Mouse (Mus musculus) CH12.LX (cell line): Measurements from ENCODE around the gene Rbck1.

Source experiments
- CTCF ChIP-seq, 2 experiments: IDR thresholded peaks in 1 of 2; conservative IDR thresholded peaks in 1 of 2; 2 replicates each; pipeline ENCODE4 v1.5.1; 2011 to 2012; ENCODE audit warnings: low read depth in 2 of 2, low read length in 2 of 2, improper control_type of control experiment in 1 of 2, inconsistent platforms in 1 of 2, mild to moderate bottlenecking in 1 of 2, moderate library complexity in 1 of 2
- MAFK ChIP-seq: IDR thresholded peaks from 2 replicates; pipeline ENCODE4 v1.6.1; 2011; ENCODE audit warnings: low read length, improper control_type of control experiment; ENCODE audit not compliant: insufficient replicate concordance
- MEF2A ChIP-seq: IDR thresholded peaks from 2 replicates; pipeline ENCODE4 v1.6.1; 2014; ENCODE audit warnings: low read depth, mild to moderate bottlenecking, inconsistent platforms, low read length, improper control_type of control experiment, borderline replicate concordance
- NELFE ChIP-seq: IDR thresholded peaks from 2 replicates; pipeline ENCODE4 v1.6.1; 2011; ENCODE audit warnings: low read depth, low read length, improper control_type of control experiment
- RAD21 ChIP-seq: IDR thresholded peaks from 2 replicates; pipeline ENCODE4 v1.6.1; 2011; ENCODE audit warnings: low read depth, mild to moderate bottlenecking, low read length, improper control_type of control experiment, moderate library complexity
- RCOR1 ChIP-seq: conservative IDR thresholded peaks from 2 replicates; pipeline ENCODE4 v1.6.1; 2012; ENCODE audit warnings: low read depth, mild to moderate bottlenecking, inconsistent platforms, low read length, improper control_type of control experiment
- SIN3A ChIP-seq: IDR thresholded peaks from 2 replicates; pipeline ENCODE4 v1.6.1; 2012; ENCODE audit warnings: low read length, improper control_type of control experiment, inconsistent platforms
- ZNF384 ChIP-seq: IDR thresholded peaks from 2 replicates; pipeline ENCODE4 v1.6.1; 2012; ENCODE audit warnings: low read depth, low read length, improper control_type of control experiment, inconsistent platforms

- TF ChIP-seq RAD21 (no peak), CTCF (conservative IDR thresholded peaks at IDR 0.05 in 1 of 2, IDR thresholded peaks at IDR 0.05 in 1 of 2; ENCODE audit: low read depth in 2 of 2, low read length in 2 of 2) (no peak), SIN3A (peak; percentile 25; the same call in 1 of the 2 replicates), MAFK (no peak), ZNF384 (no peak), RCOR1 (no peak), NELFE (peak; percentile 97), MEF2A (no peak)
Measured at GRCm38 (mm10) chr2:152293727-152294475, 38.6 kb downstream of the Rbck1 start, which contains the start of gene Tbc1d20.
